Mouse (Mus musculus) lung, postnatal 0 days (tissue): ENCODE results near the gene RPS10-NUDT3. TPM values are rescaled to one million over a fixed set of nuclear protein-coding genes. Genes with fewer than 3 reads are reported as not detected.

ENCODE experiments used
- ATAC-seq: fragments of 200-750 bp; cut with Nextera tagmentation; 2 replicates; pipeline ENCODE4 v1.8.0; 2017; ENCODE audit warnings: moderate library complexity
- DNase-seq: peaks from one replicate; pipeline ENCODE4 v3.0.0-alpha.2; 2016; ENCODE audit warnings: low spot score
- H3K27ac ChIP-seq: fragments of 300-500 bp; sonication (generic); 2 replicates; pipeline ENCODE4 v1.5.1; 2014; ENCODE audit warnings: antibody characterized with exemption, mild to moderate bottlenecking, low read length, mixed read lengths
- H3K27me3 ChIP-seq: fragments of 300-500 bp; sonication (generic); replicated peaks from 2 replicates; pipeline ENCODE4 v1.6.1; 2014; ENCODE audit warnings: low read length, mixed read lengths; ENCODE audit not compliant: insufficient read depth
- H3K36me3 ChIP-seq: fragments of 300-500 bp; sonication (generic); 2 replicates; pipeline ENCODE4 v1.6.1; 2014; ENCODE audit warnings: low read length, mixed read lengths; ENCODE audit not compliant: insufficient read depth
- H3K4me1 ChIP-seq: fragments of 300-500 bp; sonication (generic); 2 replicates; pipeline ENCODE4 v1.6.1; 2014; ENCODE audit warnings: antibody characterized with exemption, low read depth, low read length, mixed read lengths; ENCODE audit not compliant: insufficient read depth
- H3K4me2 ChIP-seq: fragments of 300-500 bp; sonication (generic); replicated peaks from 2 replicates; pipeline ENCODE4 v1.6.1; 2014; ENCODE audit warnings: low read depth, mild to moderate bottlenecking, low read length, moderate library complexity, mixed read lengths
- H3K4me3 ChIP-seq: fragments of 300-500 bp; sonication (generic); 2 replicates; pipeline ENCODE4 v1.5.1; 2014; ENCODE audit warnings: low read depth, low read length
- H3K9ac ChIP-seq: fragments of 300-500 bp; sonication (generic); replicated peaks from 2 replicates; pipeline ENCODE4 v1.6.1; 2014; ENCODE audit warnings: low read depth, mild to moderate bottlenecking
- H3K9me3 ChIP-seq: fragments of 300-500 bp; sonication (generic); 2 replicates; pipeline ENCODE4 v1.6.1; 2016; ENCODE audit warnings: low read length, mixed read lengths
- CTCF ChIP-seq: IDR thresholded peaks from 2 replicates; pipeline ENCODE4 v1.5.1; 2016; ENCODE audit warnings: antibody characterized with exemption, mild to moderate bottlenecking
- EP300 ChIP-seq: IDR thresholded peaks from 2 replicates; pipeline ENCODE4 v1.6.1; 2016; ENCODE audit warnings: antibody characterized with exemption, mild to moderate bottlenecking, control low read depth
- WGBS: fragments of 180-500 bp; shearing (Covaris S2); extraction: QIAGEN DNeasy Blood & Tissue Kit; methylation state at CpG from one replicate; pipeline ENCODE4 v1.1.7; 2014; 5-methylcytosine and 5-hydroxymethylcytosine counted together
- polyA plus RNA-seq: library from polyadenylated mRNA; unstranded; fragments of >200 nt; fragmentation: Nextera tagmentation; extraction: Ambion mirVana; gene quantifications from 2 replicates; pipeline ENCODE4 v1.2.1, GENCODE M21; 2015

The RPS10-NUDT3 gene
- polyA plus RNA-seq, 1 experiment from 2014 or later, result not detected

- Histone ChIP-seq H3K4me3 (no peak overlapping the region), H3K36me3 (no peaks in the 10 kb centered on the region), H3K27ac (no peak overlapping the region), H3K9me3 (no peaks in the 10 kb centered on the region), H3K9ac (no peak overlapping the region), H3K4me2 (no peak overlapping the region), H3K27me3 (no peaks in the 10 kb centered on the region), H3K4me1 (no peaks in the 10 kb centered on the region)
- ATAC-seq, result no peak
- TF ChIP-seq EP300 (no peak), CTCF (no peak)
- DNase-seq, result no peak
- 74% methylated on average over 7 of the region's 7 CpGs for WGBS
Measured at GRCm38 (mm10) chr17:27615388-27615787, 19.6 kb downstream of the RPS10-NUDT3 start.

- no peaks in the 10 kb centered on the region for H3K27me3 ChIP-seq
- DNase-seq (no peak), ATAC-seq (no peak)
- H3K4me3 ChIP-seq, result no peak overlapping the region
- TF ChIP-seq CTCF (no peak), EP300 (no peak)
- no peak overlapping the region for H3K4me2 ChIP-seq
- H3K9me3 ChIP-seq, result no peaks in the 10 kb centered on the region
- H3K4me1 ChIP-seq, result no peaks in the 10 kb centered on the region
- H3K36me3 ChIP-seq, result no peaks in the 10 kb centered on the region
- H3K9ac ChIP-seq, result no peak overlapping the region
- H3K27ac ChIP-seq, result no peak overlapping the region
- WGBS, result 76% methylated on average over 4 of the region's 4 CpGs
Measured at GRCm38 (mm10) chr17:27613016-27613415, 22.0 kb downstream of the RPS10-NUDT3 start.

GRCm38 (mm10) chr17:27611994-27612393, 23.0 kb downstream of the RPS10-NUDT3 start:
- no peaks in the 10 kb centered on the region for H3K36me3 ChIP-seq
- 70% methylated on average over 5 of the region's 5 CpGs for WGBS
- H3K27me3 ChIP-seq, result no peaks in the 10 kb centered on the region
- no peak overlapping the region for H3K4me3 ChIP-seq
- DNase-seq, result no peak
- no peak overlapping the region for H3K27ac ChIP-seq
- no peak for ATAC-seq
- no peak overlapping the region for H3K4me2 ChIP-seq
- H3K9me3 ChIP-seq, result no peaks in the 10 kb centered on the region
- no peaks in the 10 kb centered on the region for H3K4me1 ChIP-seq
- H3K9ac ChIP-seq, result no peak overlapping the region
- TF ChIP-seq EP300, result no peak
- TF ChIP-seq CTCF, result no peak

GRCm38 (mm10) chr17:27611519-27611884, 23.5 kb downstream of the RPS10-NUDT3 start:
- Histone ChIP-seq H3K4me2 (no peak overlapping the region), H3K9me3 (no peaks in the 10 kb centered on the region), H3K9ac (no peak overlapping the region), H3K4me1 (no peaks in the 10 kb centered on the region), H3K4me3 (no peak overlapping the region), H3K36me3 (no peaks in the 10 kb centered on the region), H3K27me3 (no peaks in the 10 kb centered on the region), H3K27ac (no peak overlapping the region)
- WGBS, result 46% methylated on average over 3 of the region's 3 CpGs
- DNase-seq (no peak), ATAC-seq (no peak)
- no peak for TF ChIP-seq EP300
- TF ChIP-seq CTCF, result no peak

- no peak overlapping the region for H3K4me3 ChIP-seq
- no peaks in the 10 kb centered on the region for H3K4me1 ChIP-seq
- no peak overlapping the region for H3K27ac ChIP-seq
- no peak for TF ChIP-seq CTCF
- H3K9me3 ChIP-seq, result no peaks in the 10 kb centered on the region
- 76% methylated on average over 10 of the region's 10 CpGs for WGBS
- ATAC-seq (no peak), DNase-seq (no peak)
- no peak overlapping the region for H3K9ac ChIP-seq
- no peaks in the 10 kb centered on the region for H3K27me3 ChIP-seq
- H3K4me2 ChIP-seq, result no peak overlapping the region
- H3K36me3 ChIP-seq, result no peaks in the 10 kb centered on the region
Measured at GRCm38 (mm10) chr17:27610679-27611518, 24.1 kb downstream of the RPS10-NUDT3 start.

- H3K9ac ChIP-seq, result no peak overlapping the region
- no peak overlapping the region for H3K4me2 ChIP-seq
- no peaks in the 10 kb centered on the region for H3K27me3 ChIP-seq
- ATAC-seq (no peak), DNase-seq (no peak)
- WGBS, result 87% methylated on average over 7 of the region's 7 CpGs
- H3K27ac ChIP-seq, result no peak overlapping the region
- no peaks in the 10 kb centered on the region for H3K9me3 ChIP-seq
- no peaks in the 10 kb centered on the region for H3K4me1 ChIP-seq
- H3K36me3 ChIP-seq, result no peaks in the 10 kb centered on the region
- TF ChIP-seq EP300 (no peak), CTCF (no peak)
- H3K4me3 ChIP-seq, result no peak overlapping the region
Measured at GRCm38 (mm10) chr17:27609576-27609975, 25.4 kb downstream of the RPS10-NUDT3 start.
